Mouse (Mus musculus) intestine, embryonic 14.5 days (tissue): Measurements from ENCODE around the gene Adamtsl1. TPM values are rescaled to one million over a fixed set of nuclear protein-coding genes. Genes with fewer than 3 reads are reported as not detected.

Experiments
- ATAC-seq: fragments of 200-750 bp; cut with Nextera tagmentation; replicated peaks from 2 replicates; pipeline ENCODE4 v1.8.0; 2017; ENCODE audit warnings: low read depth, moderate number of reproducible peaks, moderate TSS enrichment, moderate library complexity; ENCODE audit not compliant: low FRiP score, low TSS enrichment
- DNase-seq: peaks from one replicate; pipeline ENCODE4 v3.0.0-alpha.2; 2018; ENCODE audit warnings: low spot score
- H3K27ac ChIP-seq: fragments of 300-500 bp; sonication (generic); 2 replicates; pipeline ENCODE4 v1.5.1; 2014; ENCODE audit warnings: low read depth, mild to moderate bottlenecking, control low read depth
- H3K27me3 ChIP-seq: fragments of 300-500 bp; sonication (generic); replicated peaks from 2 replicates; pipeline ENCODE4 v1.6.1; 2014; ENCODE audit warnings: low read length, control low read depth; ENCODE audit not compliant: control insufficient read depth, insufficient read depth
- H3K36me3 ChIP-seq: fragments of 300-500 bp; sonication (generic); 2 replicates; pipeline ENCODE4 v1.6.1; 2014; ENCODE audit warnings: low read length, control low read depth; ENCODE audit not compliant: control insufficient read depth, insufficient read depth
- H3K4me1 ChIP-seq: fragments of 300-500 bp; sonication (generic); replicated peaks from 2 replicates; pipeline ENCODE4 v1.6.1; 2014; ENCODE audit warnings: low read length, control low read depth, mixed read lengths; ENCODE audit not compliant: control insufficient read depth, insufficient read depth
- H3K4me2 ChIP-seq: fragments of 300-500 bp; sonication (generic); 2 replicates; pipeline ENCODE4 v1.6.1; 2014; ENCODE audit warnings: low read length
- H3K4me3 ChIP-seq: fragments of 300-500 bp; sonication (generic); 2 replicates; pipeline ENCODE4 v1.5.1; 2014; ENCODE audit warnings: low read depth, low read length, control low read depth, mixed read lengths
- H3K9ac ChIP-seq: fragments of 300-500 bp; sonication (generic); 2 replicates; pipeline ENCODE4 v1.6.1; 2014; ENCODE audit warnings: mild to moderate bottlenecking, low read length
- H3K9me3 ChIP-seq: fragments of 300-500 bp; sonication (generic); 2 replicates; pipeline ENCODE4 v1.6.1; 2016; ENCODE audit warnings: low read length, control low read depth; ENCODE audit not compliant: control insufficient read depth
- WGBS: fragments of 180-500 bp; shearing (Covaris S2); extraction: QIAGEN DNeasy Blood & Tissue Kit; methylation state at CpG from one replicate; pipeline ENCODE4 v1.1.7; 2014; 5-methylcytosine and 5-hydroxymethylcytosine counted together
- polyA plus RNA-seq: library from polyadenylated mRNA; unstranded; fragments of >200 nt; fragmentation: Nextera tagmentation; extraction: Ambion mirVana; gene quantifications from 2 replicates; pipeline ENCODE4 v1.2.1, GENCODE M21; 2014

Adamtsl1 gene
- polyA plus RNA-seq, 1 experiment from 2014 or later = 12.4 TPM

DNA sequence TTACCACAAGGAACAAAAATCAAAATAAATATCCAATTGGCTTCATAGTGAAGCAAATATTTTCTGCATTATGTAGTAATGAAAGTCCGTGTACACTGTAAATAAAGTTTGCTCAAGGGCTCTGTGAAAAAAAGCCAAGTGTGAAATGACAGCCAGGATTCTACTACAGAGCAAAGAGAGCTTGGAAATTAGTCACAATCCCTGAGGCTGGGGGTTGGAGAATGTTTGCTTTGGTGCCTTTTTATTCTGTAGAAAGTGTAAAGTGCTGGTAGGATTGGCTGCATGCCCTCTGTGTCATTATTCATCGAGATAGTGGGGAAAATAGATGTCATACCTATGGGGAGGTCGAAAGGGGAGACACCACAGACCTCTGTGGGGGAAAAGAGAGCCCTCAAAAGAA, 516.2 kb downstream of the Adamtsl1 start:
- 50% methylated on average over 3 of the region's 3 CpGs for WGBS
- H3K9ac ChIP-seq = no peak overlapping the region
- H3K36me3 ChIP-seq = no peaks in the 10 kb centered on the region
- ATAC-seq (no peak), DNase-seq (no peak)
- H3K9me3 ChIP-seq = no peaks in the 10 kb centered on the region
- H3K27me3 ChIP-seq = no peaks in the 10 kb centered on the region
- H3K4me3 ChIP-seq = no peak overlapping the region
- H3K4me2 ChIP-seq = no peak overlapping the region
- H3K4me1 ChIP-seq = no peaks in the 10 kb centered on the region
- no peak overlapping the region for H3K27ac ChIP-seq

DNA sequence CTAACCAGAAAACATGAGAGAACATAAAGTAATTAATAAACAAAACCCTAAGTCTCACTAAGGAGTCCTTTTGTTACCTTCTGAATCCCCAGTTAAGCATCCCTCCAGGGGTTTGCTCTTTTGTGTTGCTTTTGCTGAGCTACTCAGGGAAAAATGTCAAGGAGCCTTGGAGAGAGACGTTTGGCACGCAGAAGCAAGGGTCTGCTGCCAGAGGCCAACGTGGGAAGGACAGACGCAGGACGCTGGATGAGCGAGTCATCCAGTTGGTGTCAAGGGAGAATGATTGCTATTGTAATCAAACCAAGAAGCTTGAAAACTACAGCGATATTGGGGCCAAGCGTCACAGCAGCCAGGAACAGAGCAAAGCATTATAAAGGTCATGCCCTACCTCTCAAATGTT, 517.1 kb downstream of the Adamtsl1 start:
- no peaks in the 10 kb centered on the region for H3K27me3 ChIP-seq
- no peaks in the 10 kb centered on the region for H3K4me1 ChIP-seq
- DNase-seq (no peak), ATAC-seq (no peak)
- no peak overlapping the region for H3K4me2 ChIP-seq
- H3K27ac ChIP-seq = no peak overlapping the region
- no peak overlapping the region for H3K9ac ChIP-seq
- H3K4me3 ChIP-seq = no peak overlapping the region
- no peaks in the 10 kb centered on the region for H3K36me3 ChIP-seq
- H3K9me3 ChIP-seq = no peaks in the 10 kb centered on the region
- 22% methylated on average over 8 of the region's 8 CpGs for WGBS

DNA sequence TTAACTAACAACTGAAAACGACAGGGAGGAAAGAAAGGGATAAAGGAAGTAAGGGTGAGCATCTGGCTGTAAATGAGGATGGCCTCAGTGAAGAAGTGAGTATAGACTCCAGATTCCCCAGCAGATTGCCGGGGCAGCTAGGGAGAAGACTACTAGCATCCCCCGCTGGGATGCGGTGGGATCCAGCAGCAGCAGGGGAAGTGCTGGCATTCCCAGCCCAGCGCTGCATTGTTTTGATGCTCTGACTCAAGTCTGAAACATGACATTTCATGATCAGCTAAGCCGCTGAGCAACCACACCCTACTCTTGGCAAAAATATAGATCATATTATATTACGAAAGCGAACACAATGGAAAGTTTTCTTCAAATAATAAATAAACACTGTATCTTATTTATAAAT, 526.9 kb downstream of the Adamtsl1 start:
- H3K27ac ChIP-seq = no peak overlapping the region
- no peak overlapping the region for H3K9ac ChIP-seq
- no peak overlapping the region for H3K4me2 ChIP-seq
- H3K4me3 ChIP-seq = no peak overlapping the region
- ATAC-seq (no peak), DNase-seq (no peak)
- no peaks in the 10 kb centered on the region for H3K27me3 ChIP-seq
- 0 out of 2 replicates have a peak, but pooled peaks cover 2% of the 10 kb centered on the region for H3K4me1 ChIP-seq
- WGBS = 32% methylated on average over 8 of the region's 8 CpGs
- H3K9me3 ChIP-seq = no peaks in the 10 kb centered on the region
- no peaks in the 10 kb centered on the region for H3K36me3 ChIP-seq

DNA sequence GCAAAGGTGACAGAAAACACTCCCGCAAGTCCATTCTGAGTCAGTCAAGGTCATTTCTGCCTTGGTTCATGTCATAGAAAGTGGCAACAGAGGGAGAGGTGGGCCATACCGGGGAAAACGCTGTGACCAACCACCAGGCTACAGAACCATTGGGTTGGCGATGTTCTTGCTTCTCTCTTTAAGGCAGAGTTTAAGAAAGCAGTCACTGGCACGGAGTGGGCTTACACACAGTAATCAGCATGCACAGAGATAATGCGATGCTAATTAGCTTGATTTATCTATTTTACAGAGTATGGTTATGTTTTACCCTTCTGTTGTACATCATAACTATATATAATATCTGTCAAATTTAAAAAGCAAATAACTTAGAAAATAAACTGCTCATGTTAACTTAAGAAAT, 531.5 kb downstream of the Adamtsl1 start:
- Histone ChIP-seq H3K27ac (no peak overlapping the region), H3K4me1 (0 out of 2 replicates have a peak, but pooled peaks cover 2% of the 10 kb centered on the region), H3K27me3 (no peaks in the 10 kb centered on the region), H3K9me3 (no peaks in the 10 kb centered on the region), H3K36me3 (no peaks in the 10 kb centered on the region), H3K4me2 (no peak overlapping the region), H3K9ac (no peak overlapping the region), H3K4me3 (no peak overlapping the region)
- 84% methylated on average over 6 of the region's 6 CpGs for WGBS
- ATAC-seq (no peak), DNase-seq (no peak)

DNA sequence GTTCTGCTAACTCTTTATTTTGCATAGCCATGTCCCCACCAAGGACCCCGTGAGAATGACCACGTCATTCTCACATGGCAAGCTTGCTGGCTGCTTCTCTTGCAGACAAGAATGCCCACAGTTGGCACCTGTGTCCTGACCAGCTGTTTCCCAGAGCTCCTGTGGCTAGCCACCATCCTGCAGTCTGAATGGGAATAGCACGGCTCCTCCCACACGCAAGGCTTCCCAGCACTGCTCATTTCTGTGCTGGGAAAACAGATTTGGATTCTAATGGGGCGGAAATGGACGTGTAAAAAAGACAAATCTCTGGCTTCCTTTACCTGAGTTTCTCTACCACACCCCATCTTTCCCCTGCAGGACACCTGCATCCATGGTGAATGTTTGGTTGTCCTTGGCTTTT, 531.9 kb downstream of the Adamtsl1 start:
- Histone ChIP-seq H3K27ac (no peak overlapping the region), H3K9ac (no peak overlapping the region), H3K9me3 (no peaks in the 10 kb centered on the region), H3K4me3 (no peak overlapping the region), H3K4me2 (no peak overlapping the region), H3K27me3 (no peaks in the 10 kb centered on the region), H3K36me3 (no peaks in the 10 kb centered on the region), H3K4me1 (0 out of 2 replicates have a peak, but pooled peaks cover under 1% of the 10 kb centered on the region)
- no peak for ATAC-seq
- WGBS = 70% methylated on average over 6 of the region's 6 CpGs
- no peak for DNase-seq

DNA sequence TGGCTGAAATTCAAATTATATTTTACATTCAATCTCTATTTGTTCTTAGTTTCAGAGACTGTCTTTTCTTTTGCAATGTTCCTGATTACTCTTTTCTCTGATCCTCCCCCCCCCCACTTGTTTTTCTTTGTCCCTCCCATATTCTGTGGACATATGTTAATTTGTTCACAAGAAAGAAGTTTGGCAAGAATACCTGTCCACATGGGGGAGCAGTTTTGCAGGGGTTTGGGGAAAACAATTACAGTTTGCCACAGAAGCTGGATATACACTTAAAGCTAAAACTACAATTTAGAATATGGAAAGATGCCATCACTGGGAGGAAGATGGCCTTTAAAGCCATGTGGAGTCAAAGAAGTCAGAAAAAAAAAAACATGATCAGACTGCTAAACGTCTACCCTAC, 532.9 kb downstream of the Adamtsl1 start:
- no peak overlapping the region for H3K4me3 ChIP-seq
- H3K27ac ChIP-seq = no peak overlapping the region
- DNase-seq = no peak
- no peak for ATAC-seq
- no peaks in the 10 kb centered on the region for H3K36me3 ChIP-seq
- H3K4me2 ChIP-seq = no peak overlapping the region
- H3K9me3 ChIP-seq = no peaks in the 10 kb centered on the region
- 81% methylated on average over 1 of the region's 1 CpGs for WGBS
- H3K27me3 ChIP-seq = no peaks in the 10 kb centered on the region
- no peaks in the 10 kb centered on the region for H3K4me1 ChIP-seq
- H3K9ac ChIP-seq = no peak overlapping the region

GRCm38 (mm10) chr4:86053487-86054237, 539.7 kb downstream of the Adamtsl1 start:
- H3K27ac ChIP-seq = peak overlapping the region; percentile 20
- H3K27me3 ChIP-seq = no peaks in the 10 kb centered on the region
- H3K9me3 ChIP-seq = no peaks in the 10 kb centered on the region
- ATAC-seq (peak; percentile 84), DNase-seq (peak; percentile 76)
- H3K4me3 ChIP-seq = peak overlapping the region; percentile 47
- no peaks in the 10 kb centered on the region for H3K36me3 ChIP-seq
- no peaks in the 10 kb centered on the region for H3K4me1 ChIP-seq
- H3K9ac ChIP-seq = peak overlapping the region; percentile 46
- WGBS = under 1% methylated on average over 20 of the region's 20 CpGs
- H3K4me2 ChIP-seq = peak overlapping the region; percentile 65

GRCm38 (mm10) chr4:86060614-86061013, 546.6 kb downstream of the Adamtsl1 start:
- Histone ChIP-seq H3K4me3 (no peak overlapping the region), H3K9ac (no peak overlapping the region), H3K4me2 (no peak overlapping the region), H3K27me3 (no peaks in the 10 kb centered on the region), H3K27ac (no peak overlapping the region), H3K9me3 (no peaks in the 10 kb centered on the region), H3K4me1 (no peaks in the 10 kb centered on the region), H3K36me3 (no peaks in the 10 kb centered on the region)
- no peak for ATAC-seq
- 80% methylated on average over 4 of the region's 4 CpGs for WGBS
- no peak for DNase-seq

DNA sequence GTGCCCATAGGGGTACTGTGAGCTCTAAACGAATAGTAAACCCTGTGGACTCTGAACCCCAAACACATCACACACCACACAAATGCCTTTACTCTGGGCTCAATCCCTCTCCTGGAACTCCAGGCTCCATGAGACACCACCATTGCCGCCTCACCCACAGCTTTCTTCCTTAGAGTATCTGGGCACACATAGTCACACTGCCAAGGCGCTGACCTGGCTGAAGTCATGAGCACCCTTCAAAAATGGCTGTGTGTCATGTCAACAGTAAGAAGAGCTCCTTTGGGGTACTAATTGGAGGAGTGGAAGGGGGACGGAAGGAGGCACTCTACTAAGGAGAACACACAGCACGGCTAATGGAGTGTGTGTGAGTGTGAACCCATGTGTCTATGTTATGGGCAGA, 554.4 kb downstream of the Adamtsl1 start:
- Histone ChIP-seq H3K9ac (no peak overlapping the region), H3K27ac (no peak overlapping the region), H3K4me3 (no peak overlapping the region), H3K4me2 (no peak overlapping the region), H3K36me3 (no peaks in the 10 kb centered on the region), H3K27me3 (no peaks in the 10 kb centered on the region), H3K9me3 (no peaks in the 10 kb centered on the region), H3K4me1 (no peaks in the 10 kb centered on the region)
- ATAC-seq (no peak), DNase-seq (no peak)
- 89% methylated on average over 5 of the region's 5 CpGs for WGBS
